Mouse (Mus musculus) midbrain, postnatal 0 days (tissue): Measurements from ENCODE around the gene Irf4. TPM values are rescaled to one million over a fixed set of nuclear protein-coding genes. Genes with fewer than 3 reads are reported as not detected.

ENCODE experiments used
- ATAC-seq: fragments of 200-750 bp; cut with Nextera tagmentation; 2 replicates; pipeline ENCODE4 v1.8.0; 2017; ENCODE audit warnings: moderate number of reproducible peaks, mild to moderate bottlenecking, moderate TSS enrichment, moderate library complexity; ENCODE audit not compliant: low FRiP score
- DNase-seq: peaks from one replicate; pipeline ENCODE4 v3.0.0-alpha.2; 2015; ENCODE audit warnings: low spot score
- H3K27ac ChIP-seq: fragments of 300-500 bp; sonication (generic); 2 replicates; pipeline ENCODE4 v1.5.1; 2014; ENCODE audit warnings: low read depth, mild to moderate bottlenecking, low read length, mixed read lengths
- H3K27me3 ChIP-seq: fragments of 300-500 bp; sonication (generic); 2 replicates; pipeline ENCODE4 v1.6.1; 2014; ENCODE audit warnings: low read length, control low read depth, mixed read lengths; ENCODE audit not compliant: insufficient read depth
- H3K36me3 ChIP-seq: fragments of 300-500 bp; sonication (generic); 2 replicates; pipeline ENCODE4 v1.6.1; 2014; ENCODE audit warnings: low read length, control low read depth, mixed read lengths; ENCODE audit not compliant: insufficient read depth
- H3K4me1 ChIP-seq: fragments of 300-500 bp; sonication (generic); 2 replicates; pipeline ENCODE4 v1.6.1; 2014; ENCODE audit warnings: mild to moderate bottlenecking, control low read depth, antibody characterized with exemption, low read length, mixed read lengths; ENCODE audit not compliant: insufficient read depth
- H3K4me2 ChIP-seq: fragments of 300-500 bp; sonication (generic); 2 replicates; pipeline ENCODE4 v1.6.1; 2014; ENCODE audit warnings: low read depth, mild to moderate bottlenecking, low read length, mixed read lengths; ENCODE audit not compliant: poor library complexity, severe bottlenecking
- H3K4me3 ChIP-seq: fragments of 300-500 bp; sonication (generic); 2 replicates; pipeline ENCODE4 v1.5.1; 2014; ENCODE audit warnings: low read depth, mild to moderate bottlenecking, low read length, moderate library complexity
- H3K9ac ChIP-seq: fragments of 300-500 bp; sonication (generic); replicated peaks from 2 replicates; pipeline ENCODE4 v1.6.1; 2014; ENCODE audit warnings: mild to moderate bottlenecking, low read length, moderate library complexity, mixed read lengths; ENCODE audit not compliant: poor library complexity, severe bottlenecking
- H3K9me3 ChIP-seq: fragments of 300-500 bp; sonication (generic); 2 replicates; pipeline ENCODE4 v1.6.1; 2016; ENCODE audit warnings: low read length, control low read depth
- CTCF ChIP-seq: IDR thresholded peaks from 2 replicates; pipeline ENCODE4 v1.5.1; 2016; ENCODE audit warnings: antibody characterized with exemption, mild to moderate bottlenecking
- WGBS: fragments of 180-500 bp; shearing (Covaris S2); extraction: QIAGEN DNeasy Blood & Tissue Kit; methylation state at CpG from one replicate; pipeline ENCODE4 v1.1.7; 2014; 5-methylcytosine and 5-hydroxymethylcytosine counted together
- polyA plus RNA-seq: library from polyadenylated mRNA; unstranded; fragments of >200 nt; fragmentation: Nextera tagmentation; extraction: Ambion mirVana; gene quantifications from 2 replicates; pipeline ENCODE4 v1.2.1, GENCODE M21; 2015
- total RNA-seq: library from RNA; depleted of rRNA; stranded (reverse); fragments of >200 nt; gene quantifications from 2 replicates; pipeline ENCODE4 v1.2.3, GENCODE M21; 2014

Gene Irf4
- total and polyA plus RNA-seq, 2 experiments from 2014 or later: 0.02 to 0.44 TPM

GRCm38 (mm10) chr13:30760374-30761090, 11.5 kb downstream of the Irf4 start:
- Histone ChIP-seq H3K36me3 (no peaks in the 10 kb centered on the region), H3K9me3 (no peaks in the 10 kb centered on the region), H3K4me3 (no peak overlapping the region), H3K27me3 (no peaks in the 10 kb centered on the region), H3K4me1 (no peaks in the 10 kb centered on the region), H3K4me2 (no peak overlapping the region), H3K9ac (no peak overlapping the region), H3K27ac (no peak overlapping the region)
- DNase-seq (no peak), ATAC-seq (no peak)
- WGBS: 70% methylated on average over 3 of the region's 3 CpGs
- no peak for TF ChIP-seq CTCF

DNA sequence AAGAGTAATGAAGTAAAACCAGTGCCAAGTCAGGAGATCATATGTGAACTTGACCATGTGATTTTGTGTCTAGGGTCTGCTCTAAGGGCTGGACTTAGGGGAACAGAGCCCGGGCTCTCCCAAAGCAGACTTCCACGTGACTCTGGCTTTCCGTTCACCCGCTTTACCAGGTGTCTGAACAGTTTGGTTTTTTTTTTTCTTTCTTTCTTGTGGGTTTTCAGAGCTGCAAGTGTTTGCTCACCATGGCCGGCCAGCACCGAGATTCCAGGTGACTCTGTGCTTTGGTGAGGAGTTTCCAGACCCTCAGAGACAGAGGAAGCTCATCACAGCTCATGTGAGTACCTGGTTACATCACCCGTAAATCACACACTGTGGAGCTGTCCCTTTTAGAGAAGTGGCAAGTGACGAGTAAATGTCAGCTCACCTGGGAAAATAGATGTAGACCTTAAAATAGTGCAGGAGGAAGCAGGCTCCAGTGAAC, 12.2 kb downstream of the Irf4 start:
- TF ChIP-seq CTCF: no peak
- WGBS: 92% methylated on average over 8 of the region's 8 CpGs
- H3K36me3 ChIP-seq: no peaks in the 10 kb centered on the region
- ATAC-seq (no peak), DNase-seq (no peak)
- H3K4me2 ChIP-seq: no peak overlapping the region
- no peak overlapping the region for H3K9ac ChIP-seq
- no peaks in the 10 kb centered on the region for H3K4me1 ChIP-seq
- no peak overlapping the region for H3K4me3 ChIP-seq
- no peaks in the 10 kb centered on the region for H3K27me3 ChIP-seq
- H3K27ac ChIP-seq: no peak overlapping the region
- no peaks in the 10 kb centered on the region for H3K9me3 ChIP-seq

DNA sequence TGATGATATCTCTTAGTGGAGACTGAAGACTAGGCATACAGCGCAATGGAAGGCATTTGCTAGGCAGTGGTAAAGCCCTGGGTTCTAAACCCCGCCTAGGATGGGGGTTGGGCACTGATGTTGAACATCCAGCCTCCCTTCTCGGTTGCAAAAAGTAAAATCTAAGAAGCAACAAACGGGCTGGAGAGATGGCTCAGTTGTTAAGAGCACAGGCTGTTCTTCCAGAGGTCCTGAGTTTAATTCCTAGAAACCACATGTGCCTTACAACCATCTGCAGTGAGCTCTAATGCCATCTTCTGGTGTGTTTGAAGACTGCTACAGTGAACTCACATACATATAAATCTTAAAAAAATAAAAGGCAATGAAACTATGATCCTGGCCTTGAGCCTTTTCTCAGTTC, 13.2 kb downstream of the Irf4 start:
- H3K36me3 ChIP-seq: no peaks in the 10 kb centered on the region
- H3K27me3 ChIP-seq: no peaks in the 10 kb centered on the region
- TF ChIP-seq CTCF: no peak
- no peak overlapping the region for H3K4me2 ChIP-seq
- ATAC-seq (no peak), DNase-seq (no peak)
- WGBS: 83% methylated on average over 4 of the region's 4 CpGs
- no peak overlapping the region for H3K27ac ChIP-seq
- no peaks in the 10 kb centered on the region for H3K4me1 ChIP-seq
- no peak overlapping the region for H3K9ac ChIP-seq
- H3K4me3 ChIP-seq: no peak overlapping the region
- H3K9me3 ChIP-seq: no peaks in the 10 kb centered on the region

DNA sequence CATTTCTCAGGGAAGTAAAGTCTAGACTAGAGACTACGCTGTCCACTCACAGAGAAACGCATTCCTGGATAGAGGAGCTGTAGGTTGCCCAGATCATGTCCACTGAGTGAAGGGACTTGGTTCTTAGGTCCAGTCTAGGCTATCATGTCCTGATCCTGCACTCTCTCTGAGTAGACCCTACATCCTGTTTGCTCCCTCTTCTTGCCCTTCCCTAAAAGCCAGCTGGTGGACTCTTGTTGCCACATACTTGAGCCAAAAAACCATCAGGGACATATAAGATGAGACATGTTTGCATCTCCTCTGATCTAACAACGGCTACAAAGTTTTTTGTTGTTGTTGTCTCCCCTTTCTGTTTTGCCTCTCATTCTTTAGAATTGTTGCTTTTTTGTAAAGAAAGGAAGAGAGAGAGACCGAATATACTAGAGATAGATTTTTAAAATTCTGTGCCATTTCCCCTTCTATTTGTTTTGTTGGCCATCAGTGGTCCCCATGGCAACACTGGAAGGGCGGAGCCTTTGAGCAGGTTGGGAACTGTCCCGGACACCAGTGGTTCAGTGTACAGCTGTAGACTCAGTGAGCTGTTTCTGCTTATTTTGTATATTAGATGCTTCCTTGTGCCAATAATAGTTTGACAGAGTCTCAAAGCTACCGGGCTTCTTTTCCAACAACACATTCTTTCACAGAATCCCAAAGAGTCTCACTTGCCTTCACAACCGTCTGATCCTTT, 15.2 kb downstream of the Irf4 start:
- DNase-seq: no peak
- H3K9ac ChIP-seq: no peak overlapping the region
- H3K36me3 ChIP-seq: no peaks in the 10 kb centered on the region
- no peaks in the 10 kb centered on the region for H3K9me3 ChIP-seq
- no peaks in the 10 kb centered on the region for H3K4me1 ChIP-seq
- 81% methylated on average over 8 of the region's 8 CpGs for WGBS
- no peak overlapping the region for H3K4me3 ChIP-seq
- H3K27me3 ChIP-seq: no peaks in the 10 kb centered on the region
- TF ChIP-seq CTCF: no peak
- no peak for ATAC-seq
- H3K27ac ChIP-seq: no peak overlapping the region
- no peak overlapping the region for H3K4me2 ChIP-seq

DNA sequence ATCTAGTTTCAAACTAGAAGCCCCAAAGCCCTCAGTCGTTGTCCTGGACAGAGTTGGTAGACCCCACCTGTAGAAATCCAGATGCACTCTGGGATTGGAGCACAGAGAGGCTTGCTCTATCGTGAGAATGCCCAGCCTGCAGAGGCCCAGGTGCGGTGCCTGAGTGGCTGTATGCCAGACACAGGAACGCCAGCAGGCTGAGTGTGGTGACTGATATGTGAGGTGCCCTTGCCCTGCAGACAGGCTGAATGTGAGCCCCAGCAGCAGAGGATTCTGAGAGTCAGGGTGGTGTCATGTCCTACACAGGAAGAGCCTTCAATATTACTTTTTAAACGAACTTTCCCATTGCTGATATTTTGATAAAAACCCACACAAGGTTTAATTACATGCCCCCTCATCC, 16.9 kb downstream of the Irf4 start:
- Histone ChIP-seq H3K9ac (no peak overlapping the region), H3K9me3 (no peaks in the 10 kb centered on the region), H3K4me1 (no peaks in the 10 kb centered on the region), H3K27ac (no peak overlapping the region), H3K36me3 (no peaks in the 10 kb centered on the region), H3K4me2 (no peak overlapping the region), H3K27me3 (no peaks in the 10 kb centered on the region), H3K4me3 (no peak overlapping the region)
- no peak for DNase-seq
- ATAC-seq: no peak
- no peak for TF ChIP-seq CTCF
- 87% methylated on average over 5 of the region's 5 CpGs for WGBS
